Mouse (Mus musculus) cerebellum, adult 18-20 months (tissue): Measurements from ENCODE around the gene Asxl1.
"Not testable (repeated sequence)": the region's sequence is repeated elsewhere in the genome, so short reads cannot be mapped to it uniquely, and the experiment has no call there.

Experiments used
- DNase-seq, 2 experiments: peaks; one replicate each; pipeline ENCODE4 v3.0.0; 2021

Gene Asxl1

GRCm38 (mm10) chr2:153346221-153347182 lies 873 bp downstream of the Asxl1 start:
- DNase-seq: peak; percentile 46 to 69

- no peak for DNase-seq
These were observed 1.7 kb downstream of the Asxl1 start for GRCm38 (mm10) chr2:153347183-153347781.

GRCm38 (mm10) chr2:153348100-153348831 lies 2.6 kb downstream of the Asxl1 start:
- DNase-seq: no peak

- no peak for DNase-seq
These were observed 5.0 kb downstream of the Asxl1 start for GRCm38 (mm10) chr2:153350552-153351181.

- no peak for DNase-seq
These were observed 9.0 kb downstream of the Asxl1 start for GRCm38 (mm10) chr2:153354648-153355047.

- DNase-seq: no peak
These were observed 11.2 kb downstream of the Asxl1 start for GRCm38 (mm10) chr2:153356784-153357183.

GRCm38 (mm10) chr2:153361101-153361710 lies 15.6 kb downstream of the Asxl1 start:
- DNase-seq: no peak

- DNase-seq: not testable (repeated sequence)
These were observed 18.9 kb downstream of the Asxl1 start for GRCm38 (mm10) chr2:153364531-153364930.

- DNase-seq: no peak
These were observed 25.2 kb downstream of the Asxl1 start for GRCm38 (mm10) chr2:153370871-153371270.

GRCm38 (mm10) chr2:153375380-153375779 lies 29.8 kb downstream of the Asxl1 start:
- DNase-seq: no peak

GRCm38 (mm10) chr2:153380479-153380878 lies 34.9 kb downstream of the Asxl1 start:
- DNase-seq: no peak

GRCm38 (mm10) chr2:153389831-153390230 lies 44.2 kb downstream of the Asxl1 start:
- no peak for DNase-seq

- peak; percentile 67 to 74 for DNase-seq
These were observed 47.4 kb downstream of the Asxl1 start for GRCm38 (mm10) chr2:153393045-153393444.

- no peak for DNase-seq
These were observed 52.3 kb downstream of the Asxl1 start for GRCm38 (mm10) chr2:153397790-153398515.

- DNase-seq: no peak
These were observed 53.5 kb downstream of the Asxl1 start for GRCm38 (mm10) chr2:153399166-153399565.

GRCm38 (mm10) chr2:153404062-153404461 lies 58.4 kb downstream of the Asxl1 start:
- no peak for DNase-seq

GRCm38 (mm10) chr2:153404882-153405281 lies 59.3 kb downstream of the Asxl1 start:
- DNase-seq: no peak

- no peak for DNase-seq
These were observed 61.3 kb downstream of the Asxl1 start for GRCm38 (mm10) chr2:153406882-153407281.

GRCm38 (mm10) chr2:153408971-153409370 lies 63.3 kb downstream of the Asxl1 start:
- no peak for DNase-seq

GRCm38 (mm10) chr2:153411557-153411956 lies 65.9 kb downstream of the Asxl1 start:
- no peak for DNase-seq

GRCm38 (mm10) chr2:153412563-153412962 lies 66.9 kb downstream of the Asxl1 start:
- DNase-seq: no peak

GRCm38 (mm10) chr2:153414607-153415006 lies 69.0 kb downstream of the Asxl1 start:
- DNase-seq: no peak
